Mouse (Mus musculus) bone marrow, adult 2 months (tissue): Measurements from ENCODE around the gene Gap43.

Experiments
- CTCF ChIP-seq: fragments of 200-500 bp; IDR thresholded peaks from 2 replicates; pipeline ENCODE4 v1.5.1; 2011; ENCODE audit warnings: low read length, control low read depth; ENCODE audit not compliant: control insufficient read depth, insufficient read depth
- POLR2A ChIP-seq: fragments of 200-500 bp; IDR thresholded peaks from 2 replicates; pipeline ENCODE4 v1.6.1; 2011; ENCODE audit warnings: low read depth, mild to moderate bottlenecking, control low read depth, low read length, borderline replicate concordance; ENCODE audit not compliant: control insufficient read depth

DNA sequence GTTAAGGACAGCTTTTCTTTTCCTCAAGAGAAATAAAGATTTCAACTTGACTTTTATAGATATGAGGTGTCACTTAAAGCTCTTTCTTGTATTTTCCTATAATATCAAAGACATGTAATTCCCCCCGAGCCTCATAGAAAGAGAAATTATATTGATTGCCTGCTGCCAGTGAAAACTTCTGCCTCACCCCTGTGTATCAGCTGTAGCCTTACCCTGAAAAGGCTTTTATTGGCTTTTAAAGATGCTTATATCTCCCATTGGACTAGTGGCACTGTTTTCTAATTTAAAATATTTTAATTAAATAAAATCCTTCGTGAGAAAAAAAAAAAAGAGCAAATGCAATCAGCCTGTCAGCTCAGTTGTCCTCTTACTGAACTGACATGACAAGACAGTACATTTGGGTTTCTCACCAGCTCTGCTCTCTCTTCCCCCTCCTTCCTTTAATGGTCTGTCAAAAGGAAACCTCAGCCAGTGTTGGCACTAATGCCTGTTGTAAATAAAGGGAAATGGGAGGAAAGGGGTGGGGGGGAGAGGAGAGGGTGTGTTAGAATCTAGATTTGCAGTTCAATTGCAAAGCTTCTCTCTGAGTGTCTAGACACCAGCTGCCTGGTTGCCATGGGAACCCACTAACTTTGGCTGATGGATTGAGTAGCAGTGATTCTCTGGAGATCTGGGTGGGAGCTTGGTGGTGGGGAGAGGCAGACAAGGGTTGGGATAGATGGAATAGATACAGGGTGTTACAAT is 71.4 kb downstream of the Gap43 start:
- no peak for TF ChIP-seq POLR2A
- TF ChIP-seq CTCF: no peak
